Mouse (Mus musculus) thymus, adult 2 months (tissue): ENCODE data around the gene Kif21a. TPM values are rescaled to one million over a fixed set of nuclear protein-coding genes. Genes with fewer than 3 reads are reported as not detected.

Experiments
- DNase-seq: peaks from one replicate; pipeline ENCODE4 v3.0.0; 2021
- H3K27ac ChIP-seq: fragments of 200-500 bp; 2 replicates; pipeline ENCODE4 v1.5.1; 2012; ENCODE audit warnings: low read length, control low read depth; ENCODE audit not compliant: control insufficient read depth, insufficient read depth
- H3K27me3 ChIP-seq: fragments of 200-500 bp; 2 replicates; pipeline ENCODE4 v1.6.1; 2012; ENCODE audit warnings: mild to moderate bottlenecking, low read length, moderate library complexity, mixed read lengths; ENCODE audit not compliant: control insufficient read depth, insufficient read depth
- H3K36me3 ChIP-seq: fragments of 200-500 bp; 2 replicates; pipeline ENCODE4 v1.6.1; 2012; ENCODE audit warnings: mild to moderate bottlenecking, low read length, moderate library complexity; ENCODE audit not compliant: control insufficient read depth, insufficient read depth
- H3K4me1 ChIP-seq: fragments of 200-500 bp; replicated peaks from 2 replicates; pipeline ENCODE4 v1.6.1; 2012; ENCODE audit warnings: low read length; ENCODE audit not compliant: control insufficient read depth, insufficient read depth
- H3K4me3 ChIP-seq: fragments of 200-500 bp; 2 replicates; pipeline ENCODE4 v1.5.1; 2012; ENCODE audit warnings: mild to moderate bottlenecking, low read length, control low read depth, moderate library complexity; ENCODE audit not compliant: control insufficient read depth, insufficient read depth
- CTCF ChIP-seq: fragments of 200-500 bp; IDR thresholded peaks from 2 replicates; pipeline ENCODE4 v1.5.1; 2012; ENCODE audit warnings: mild to moderate bottlenecking, control low read depth, low read length, moderate library complexity, borderline replicate concordance; ENCODE audit not compliant: control insufficient read depth, poor library complexity, insufficient read depth; ENCODE audit errors: extremely low read depth
- POLR2A ChIP-seq: fragments of 200-500 bp; IDR thresholded peaks from 2 replicates; pipeline ENCODE4 v1.6.1; 2012; ENCODE audit warnings: mild to moderate bottlenecking, low read length, control low read depth, moderate library complexity; ENCODE audit not compliant: control insufficient read depth, poor library complexity, insufficient read depth; ENCODE audit errors: extremely low read depth
- WGBS: fragments of 180-500 bp; shearing (Covaris S2); methylation state at CpG from one replicate; pipeline ENCODE4 v1.1.7; 2018; 5-methylcytosine and 5-hydroxymethylcytosine counted together
- polyA plus RNA-seq: library from polyadenylated mRNA; depleted of rRNA; stranded (reverse); fragments of >200 nt; gene quantifications from 2 replicates; pipeline ENCODE4 v1.2.3, GENCODE M21; 2012; rRNA removed

Gene Kif21a
- polyA plus RNA-seq, 1 experiment = 1.5 TPM

DNA sequence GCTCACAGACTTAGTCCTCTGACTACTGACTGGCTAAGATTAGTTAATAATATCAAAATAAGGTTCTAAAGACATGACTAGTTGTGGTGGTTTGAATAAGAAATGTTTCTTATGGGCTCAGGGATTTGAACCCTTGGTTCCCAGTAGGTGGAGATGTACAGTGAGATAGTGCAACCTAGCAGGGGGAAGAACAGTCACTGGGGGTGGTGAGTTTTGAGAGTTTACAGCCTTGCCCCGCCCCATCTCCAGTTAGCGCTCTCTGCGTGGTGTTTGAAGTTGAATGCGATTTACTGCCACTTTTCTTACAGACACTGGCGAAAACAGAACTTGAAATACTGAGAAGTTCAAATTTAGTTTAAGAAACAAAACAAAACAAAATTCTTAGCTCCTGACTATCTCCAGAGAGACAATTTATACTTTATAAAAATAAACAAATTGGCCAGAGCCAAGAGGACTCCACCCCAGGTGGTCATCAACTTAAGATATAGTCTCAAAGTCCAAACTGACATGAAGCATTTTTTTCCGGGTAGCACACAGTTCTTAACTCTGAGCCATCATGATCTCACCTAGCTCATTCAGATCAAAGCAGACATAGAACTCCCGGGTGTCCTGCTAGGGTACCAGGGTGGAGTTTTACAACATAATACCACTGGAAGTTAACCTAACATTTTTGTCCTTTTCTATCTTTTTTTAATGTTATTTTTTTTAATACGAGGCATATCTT is 88.8 kb downstream of the Kif21a start:
- Histone ChIP-seq H3K4me3 (no peak overlapping the region), H3K36me3 (no peaks in the 10 kb centered on the region), H3K4me1 (no peaks in the 10 kb centered on the region), H3K27ac (no peak overlapping the region), H3K27me3 (no peaks in the 10 kb centered on the region)
- DNase-seq = no peak
- WGBS = 95% methylated on average over 8 of the region's 8 CpGs
- TF ChIP-seq CTCF (no peak), POLR2A (no peak)

DNA sequence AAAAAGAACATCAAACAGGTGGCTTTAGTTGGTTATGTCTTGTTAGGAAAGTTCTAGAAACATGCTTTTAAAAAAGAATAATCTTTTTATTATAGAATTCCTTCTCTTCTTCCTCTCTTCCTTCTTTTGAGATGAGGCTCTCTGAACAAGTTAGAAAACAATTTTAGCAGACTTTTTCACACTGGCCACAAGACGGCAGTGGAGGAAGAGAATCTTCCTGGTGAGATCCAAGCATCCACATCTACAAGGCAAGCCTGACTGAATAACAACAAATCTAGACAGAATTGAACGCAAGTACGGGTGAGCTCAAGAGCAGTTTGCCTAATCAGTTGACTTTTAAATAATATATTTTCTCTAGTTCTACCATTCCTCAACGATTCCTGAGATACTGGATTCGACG is 98.4 kb downstream of the Kif21a start:
- no peak overlapping the region for H3K27ac ChIP-seq
- H3K4me3 ChIP-seq = no peak overlapping the region
- no peaks in the 10 kb centered on the region for H3K36me3 ChIP-seq
- DNase-seq = no peak
- no peak for TF ChIP-seq POLR2A
- TF ChIP-seq CTCF = no peak
- no peaks in the 10 kb centered on the region for H3K4me1 ChIP-seq
- no peaks in the 10 kb centered on the region for H3K27me3 ChIP-seq
- WGBS = 96% methylated on average over 6 of the region's 6 CpGs

DNA sequence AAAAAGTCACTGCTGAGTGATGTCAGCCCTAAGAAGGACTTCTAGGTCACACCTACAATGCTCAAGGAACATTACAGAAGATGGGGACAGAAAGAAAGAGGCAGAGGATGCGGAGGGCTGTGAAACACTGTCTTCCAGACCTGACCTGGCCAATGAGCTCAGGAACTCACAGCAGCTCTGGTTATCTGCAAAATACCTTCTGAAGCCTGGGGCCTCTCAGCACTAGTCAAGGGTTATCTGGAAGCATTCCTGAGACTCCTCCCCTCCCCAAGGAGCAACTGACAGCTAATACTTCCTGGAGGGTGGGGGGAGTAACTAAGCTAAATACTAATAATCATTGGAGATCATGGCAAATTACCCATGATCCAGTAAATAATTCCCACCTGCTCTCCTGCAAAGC is 111.3 kb downstream of the Kif21a start:
- Histone ChIP-seq H3K4me1 (no peaks in the 10 kb centered on the region), H3K27ac (no peak overlapping the region), H3K27me3 (no peaks in the 10 kb centered on the region), H3K4me3 (no peak overlapping the region), H3K36me3 (no peaks in the 10 kb centered on the region)
- 93% methylated on average over 1 of the region's 1 CpGs for WGBS
- DNase-seq = no peak
- no peak for TF ChIP-seq CTCF
- no peak for TF ChIP-seq POLR2A

DNA sequence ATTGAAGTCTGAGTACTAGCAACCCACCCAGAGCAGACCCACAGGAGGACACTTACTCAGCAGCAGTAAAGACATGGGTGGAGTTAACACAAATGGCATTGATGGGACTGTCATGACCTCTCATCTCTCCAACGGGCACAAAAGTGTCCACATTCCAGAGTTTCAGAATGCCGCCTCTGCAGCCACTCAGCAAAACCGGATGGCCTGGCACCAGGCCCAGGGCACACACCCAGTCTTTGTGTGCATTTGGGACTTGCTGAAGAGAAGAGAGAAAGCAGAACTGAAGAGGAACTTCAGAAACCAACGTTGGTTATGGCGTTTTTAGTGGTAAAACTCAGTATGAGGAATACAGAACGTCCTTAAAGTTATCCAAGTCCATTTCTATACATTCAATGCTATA is 114.2 kb downstream of the Kif21a start:
- DNase-seq = no peak
- H3K27me3 ChIP-seq = no peaks in the 10 kb centered on the region
- no peak overlapping the region for H3K4me3 ChIP-seq
- TF ChIP-seq POLR2A = no peak
- TF ChIP-seq CTCF = no peak
- no peaks in the 10 kb centered on the region for H3K36me3 ChIP-seq
- no peak overlapping the region for H3K27ac ChIP-seq
- 62% methylated on average over 6 of the region's 6 CpGs for WGBS
- no peaks in the 10 kb centered on the region for H3K4me1 ChIP-seq

DNA sequence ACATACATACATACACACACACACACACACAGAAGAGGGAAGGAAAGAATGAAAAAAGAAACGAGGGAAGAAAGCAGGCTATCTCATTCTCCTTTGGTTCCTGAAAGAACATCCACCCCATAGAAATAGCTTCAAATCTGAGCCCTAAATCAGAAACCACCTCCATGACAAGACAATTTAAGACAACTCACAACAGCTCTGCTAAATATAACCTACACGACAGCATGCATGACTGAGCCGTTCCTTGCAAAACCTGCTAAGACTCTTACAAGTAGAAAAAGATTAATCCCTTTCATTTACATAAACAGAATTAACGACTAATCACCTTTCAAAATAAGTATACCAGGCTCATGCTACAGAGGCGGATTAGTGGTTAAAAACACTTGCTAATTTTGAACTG is 118.3 kb downstream of the Kif21a start:
- WGBS = 73% methylated on average over 5 of the region's 5 CpGs
- H3K4me1 ChIP-seq = no peaks in the 10 kb centered on the region
- DNase-seq = no peak
- H3K36me3 ChIP-seq = no peaks in the 10 kb centered on the region
- TF ChIP-seq POLR2A (no peak), CTCF (no peak)
- no peaks in the 10 kb centered on the region for H3K27me3 ChIP-seq
- H3K27ac ChIP-seq = no peak overlapping the region
- no peak overlapping the region for H3K4me3 ChIP-seq

DNA sequence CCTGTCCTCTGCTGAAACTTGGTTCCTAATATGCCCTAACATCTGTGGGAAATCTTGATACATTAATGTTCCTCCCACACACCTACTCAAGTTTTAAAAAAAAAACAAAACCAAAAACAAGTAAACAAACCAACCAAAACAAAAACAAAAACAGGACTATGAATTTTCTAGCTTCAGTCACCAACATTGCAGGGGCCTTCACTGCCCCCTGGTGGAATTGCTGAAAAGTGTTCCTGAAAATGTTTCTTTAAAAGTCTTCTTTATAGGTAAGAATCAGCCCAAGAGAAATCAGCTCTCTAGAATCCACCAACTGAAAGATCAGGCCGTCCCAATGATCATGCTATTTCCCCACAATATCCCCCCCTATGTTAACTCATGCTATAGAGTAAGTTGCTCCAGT is 120.7 kb downstream of the Kif21a start:
- 26% methylated on average over 1 of the region's 1 CpGs for WGBS
- Histone ChIP-seq H3K36me3 (no peaks in the 10 kb centered on the region), H3K4me3 (no peak overlapping the region), H3K27me3 (no peaks in the 10 kb centered on the region), H3K27ac (no peak overlapping the region), H3K4me1 (no peaks in the 10 kb centered on the region)
- no peak for DNase-seq
- TF ChIP-seq CTCF (no peak), POLR2A (no peak)

DNA sequence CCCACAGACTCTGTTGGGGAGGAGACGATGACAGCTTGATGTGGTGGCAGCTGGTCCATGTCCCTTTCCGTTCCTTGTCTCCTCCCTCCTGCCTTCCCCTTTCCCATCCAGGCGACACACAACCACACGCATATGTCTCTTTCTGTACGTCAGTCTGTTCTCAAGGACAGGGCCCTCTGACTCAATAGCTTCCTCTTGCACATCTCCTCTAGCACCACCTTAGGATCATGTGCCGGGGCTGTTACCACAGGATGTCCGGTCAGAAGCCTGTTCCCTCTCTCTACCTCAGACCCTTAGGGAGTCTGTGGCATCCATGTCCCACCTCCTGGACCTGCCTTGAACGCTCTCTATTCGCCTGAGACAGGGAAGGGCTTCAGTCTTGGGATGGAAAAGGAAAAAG is 153.3 kb downstream of the Kif21a start:
- H3K4me3 ChIP-seq = no peak overlapping the region

DNA sequence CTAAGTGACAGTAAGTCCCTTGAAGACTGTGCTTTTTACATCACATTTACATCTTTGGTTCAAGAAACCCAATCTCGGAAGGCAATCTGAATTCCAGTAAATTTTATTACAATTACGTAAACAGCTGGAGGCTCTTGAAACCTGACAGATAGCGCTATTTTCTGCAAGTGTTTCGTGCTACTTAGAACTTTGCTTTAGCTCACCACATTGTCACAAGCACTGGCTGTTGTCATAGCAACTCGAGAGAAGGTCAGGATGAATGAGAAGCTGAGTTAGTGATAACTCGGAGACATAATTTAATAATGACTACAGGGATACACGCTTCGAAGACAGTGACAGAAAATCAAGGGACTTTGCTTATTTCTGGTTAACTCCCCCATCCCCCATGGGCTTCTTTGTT is 162.3 kb downstream of the Kif21a start:
- TF ChIP-seq POLR2A = no peak
- no peak for TF ChIP-seq CTCF
- DNase-seq = no peak
- 89% methylated on average over 8 of the region's 8 CpGs for WGBS

More for the DNA sequence above, 153.3 kb downstream of the Kif21a start:
- no peak for TF ChIP-seq POLR2A
- H3K27me3 ChIP-seq = no peaks in the 10 kb centered on the region
- no peak for DNase-seq
- 78% methylated on average over 9 of the region's 9 CpGs for WGBS
- H3K36me3 ChIP-seq = no peaks in the 10 kb centered on the region
- no peaks in the 10 kb centered on the region for H3K4me1 ChIP-seq
- H3K27ac ChIP-seq = no peak overlapping the region

More for the DNA sequence above, 162.3 kb downstream of the Kif21a start:
- Histone ChIP-seq H3K27me3 (no peaks in the 10 kb centered on the region), H3K4me1 (no peaks in the 10 kb centered on the region), H3K27ac (no peak overlapping the region), H3K36me3 (no peaks in the 10 kb centered on the region), H3K4me3 (no peak overlapping the region)

Other genes with a start within 250 kb of the Kif21a start
- gene Abcd2, start 141.9 kb upstream of the Kif21a start, polyA plus RNA-seq = 1.8 and 2.3 TPM in 2 replicates
- gene CN725425, start 149.5 kb upstream of the Kif21a start, polyA plus RNA-seq = not detected in 2 replicates